Mouse (Mus musculus): ENCODE data around the gene Col5a2.

The Col5a2 gene

DNA sequence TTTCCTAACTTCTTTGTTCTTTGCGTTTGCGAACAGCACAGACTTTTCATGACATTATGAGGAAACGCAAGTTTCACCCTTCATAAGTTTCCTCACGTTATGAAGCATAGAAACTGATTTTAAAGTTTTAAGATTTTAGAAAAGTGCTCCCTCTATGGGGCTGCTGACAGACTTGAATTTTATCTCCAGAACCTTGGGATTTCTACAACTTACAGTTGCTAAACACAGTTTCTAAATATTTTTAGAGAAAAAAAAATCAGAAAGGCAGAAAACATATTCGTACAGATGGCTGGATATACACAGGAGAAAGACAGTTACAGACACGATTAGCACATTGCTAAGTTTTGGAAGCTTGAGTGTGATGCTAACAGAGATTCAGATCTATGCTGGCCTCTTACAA, 1.6 kb downstream of the Col5a2 start:
- Histone ChIP-seq H3K4me3 (replicated peaks; ENCODE audit: low read length) (no peak overlapping the region), H3K36me3 (ENCODE audit: insufficient read depth, low read length) (no peaks in the 10 kb centered on the region), H3K4me1 (replicated peaks; ENCODE audit: low read depth, low read length) (peaks cover 10% of the 10 kb centered on the region), H3K27me3 (ENCODE audit: insufficient read depth, low read length) (no peaks in the 10 kb centered on the region), H3K9me3 (ENCODE audit: low read length) (peaks cover 6% of the 10 kb centered on the region)
- no peak for TF ChIP-seq CTCF (conservative IDR thresholded peaks at IDR 0.05; ENCODE audit: low read length)
- TF ChIP-seq NANOG (IDR thresholded peaks at IDR 0.05; ENCODE audit: borderline replicate concordance, low read length) = no peak

GRCm38 (mm10) chr1:45500456-45500855, 2.6 kb downstream of the Col5a2 start:
- Histone ChIP-seq H3K4me3 (replicated peaks; ENCODE audit: low read length) (no peak overlapping the region), H3K36me3 (ENCODE audit: insufficient read depth, low read length) (no peaks in the 10 kb centered on the region), H3K27me3 (ENCODE audit: insufficient read depth, low read length) (no peaks in the 10 kb centered on the region), H3K9me3 (ENCODE audit: low read length) (peaks cover 6% of the 10 kb centered on the region), H3K4me1 (replicated peaks; ENCODE audit: low read depth, low read length) (peaks cover 10% of the 10 kb centered on the region)
- TF ChIP-seq CTCF (conservative IDR thresholded peaks at IDR 0.05; ENCODE audit: low read length) = no peak
- TF ChIP-seq NANOG (IDR thresholded peaks at IDR 0.05; ENCODE audit: borderline replicate concordance, low read length) = no peak
- TF ChIP-seq POU5F1 (IDR thresholded peaks at IDR 0.05; ENCODE audit: borderline replicate concordance, low read length) = no peak

GRCm38 (mm10) chr1:45495025-45495424, 8.1 kb downstream of the Col5a2 start:
- no peaks in the 10 kb centered on the region for H3K9me3 ChIP-seq (ENCODE audit: low read length)
- H3K4me1 ChIP-seq (replicated peaks; ENCODE audit: low read depth, low read length) = no peaks in the 10 kb centered on the region
- no peak overlapping the region for H3K4me3 ChIP-seq (replicated peaks; ENCODE audit: low read length)
- TF ChIP-seq POU5F1 (IDR thresholded peaks at IDR 0.05; ENCODE audit: borderline replicate concordance, low read length) (no peak), NANOG (IDR thresholded peaks at IDR 0.05; ENCODE audit: borderline replicate concordance, low read length) (no peak), CTCF (conservative IDR thresholded peaks at IDR 0.05; ENCODE audit: low read length) (no peak)
- H3K36me3 ChIP-seq (ENCODE audit: insufficient read depth, low read length) = no peaks in the 10 kb centered on the region
- no peaks in the 10 kb centered on the region for H3K27me3 ChIP-seq (ENCODE audit: insufficient read depth, low read length)

DNA sequence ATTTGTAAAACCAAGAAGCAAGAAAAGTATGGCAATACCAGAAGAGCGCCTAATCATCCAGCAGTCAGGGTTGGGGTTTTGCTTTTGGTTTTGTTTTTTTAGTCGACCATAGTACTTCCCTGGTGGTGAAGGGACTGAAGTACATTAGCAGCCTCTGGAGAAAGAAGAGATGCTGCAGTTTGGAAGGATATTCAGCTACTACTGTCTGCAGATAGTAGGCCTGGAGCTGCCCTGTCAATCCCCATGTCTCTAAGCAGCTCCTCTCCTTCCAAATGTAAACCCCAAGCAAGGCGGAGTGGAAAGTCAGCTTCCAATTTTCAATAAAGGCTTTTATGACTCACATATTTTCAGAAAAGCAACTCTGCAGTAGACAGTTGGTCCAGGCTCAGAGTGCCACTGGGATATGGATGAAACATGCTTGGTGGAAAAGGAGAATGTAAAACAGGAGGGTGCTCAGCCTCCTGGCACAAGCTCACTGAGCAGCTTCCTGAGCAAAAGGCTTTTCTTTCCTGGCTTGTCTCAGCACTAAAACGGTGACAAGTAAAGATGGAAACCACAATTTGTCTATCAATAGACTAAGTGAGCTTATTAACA, 10.9 kb downstream of the Col5a2 start:
- H3K9me3 ChIP-seq (ENCODE audit: low read length) = no peaks in the 10 kb centered on the region
- TF ChIP-seq NANOG (IDR thresholded peaks at IDR 0.05; ENCODE audit: borderline replicate concordance, low read length) = no peak
- TF ChIP-seq POU5F1 (IDR thresholded peaks at IDR 0.05; ENCODE audit: borderline replicate concordance, low read length) = no peak
- no peak for TF ChIP-seq CTCF (conservative IDR thresholded peaks at IDR 0.05; ENCODE audit: low read length)
- H3K4me1 ChIP-seq (replicated peaks; ENCODE audit: low read depth, low read length) = no peaks in the 10 kb centered on the region
- no peaks in the 10 kb centered on the region for H3K27me3 ChIP-seq (ENCODE audit: insufficient read depth, low read length)
- no peak overlapping the region for H3K4me3 ChIP-seq (replicated peaks; ENCODE audit: low read length)
- H3K36me3 ChIP-seq (ENCODE audit: insufficient read depth, low read length) = no peaks in the 10 kb centered on the region

DNA sequence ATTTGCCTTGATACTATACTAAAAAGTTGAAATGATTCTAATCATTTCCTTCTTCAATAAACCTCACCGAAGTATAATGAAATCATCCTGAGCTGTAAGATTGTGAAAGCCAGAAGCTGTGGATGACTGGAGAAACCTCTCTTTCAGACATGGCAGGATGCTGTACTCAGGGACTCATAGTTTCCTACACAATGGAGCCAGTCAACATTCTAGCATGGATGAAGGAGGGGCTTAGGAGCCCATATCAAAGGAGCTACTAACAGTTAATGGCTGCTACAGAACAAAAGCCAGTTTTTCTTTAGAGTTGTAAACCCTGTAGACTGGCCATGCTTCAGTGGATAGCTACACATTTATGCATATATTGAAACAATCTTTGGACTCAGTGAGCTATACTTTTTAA, 12.6 kb downstream of the Col5a2 start:
- TF ChIP-seq NANOG (IDR thresholded peaks at IDR 0.05; ENCODE audit: borderline replicate concordance, low read length) (no peak), CTCF (conservative IDR thresholded peaks at IDR 0.05; ENCODE audit: low read length) (no peak), POU5F1 (IDR thresholded peaks at IDR 0.05; ENCODE audit: borderline replicate concordance, low read length) (no peak)
- no peaks in the 10 kb centered on the region for H3K36me3 ChIP-seq (ENCODE audit: insufficient read depth, low read length)
- H3K9me3 ChIP-seq (ENCODE audit: low read length) = no peaks in the 10 kb centered on the region
- no peak overlapping the region for H3K4me3 ChIP-seq (replicated peaks; ENCODE audit: low read length)
- no peaks in the 10 kb centered on the region for H3K4me1 ChIP-seq (replicated peaks; ENCODE audit: low read depth, low read length)
- no peaks in the 10 kb centered on the region for H3K27me3 ChIP-seq (ENCODE audit: insufficient read depth, low read length)

GRCm38 (mm10) chr1:45488291-45488690, 14.8 kb downstream of the Col5a2 start:
- no peaks in the 10 kb centered on the region for H3K27me3 ChIP-seq (ENCODE audit: insufficient read depth, low read length)
- TF ChIP-seq CTCF (conservative IDR thresholded peaks at IDR 0.05; ENCODE audit: low read length) = no peak
- no peak for TF ChIP-seq POU5F1 (IDR thresholded peaks at IDR 0.05; ENCODE audit: borderline replicate concordance, low read length)
- TF ChIP-seq NANOG (IDR thresholded peaks at IDR 0.05; ENCODE audit: borderline replicate concordance, low read length) = no peak

DNA sequence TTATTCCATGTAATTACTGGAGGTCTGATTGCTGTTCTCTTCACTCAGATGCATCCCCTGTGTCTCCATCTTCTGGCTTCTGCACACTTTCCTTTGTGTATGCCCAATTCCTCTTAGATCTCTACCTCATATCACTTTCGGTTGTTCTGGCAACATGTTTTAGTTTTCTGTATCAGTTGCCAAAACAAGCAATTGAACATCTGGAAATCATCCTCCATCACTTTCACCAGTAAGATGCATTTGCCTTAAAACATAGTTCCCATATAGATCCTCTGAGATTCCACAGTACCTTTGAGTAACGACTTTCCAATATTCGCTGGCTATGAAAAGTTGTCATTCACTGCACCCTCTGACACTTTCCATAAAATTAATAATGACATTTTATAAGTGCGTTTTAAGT, 20.1 kb downstream of the Col5a2 start:
- no peak for TF ChIP-seq NANOG (IDR thresholded peaks at IDR 0.05; ENCODE audit: borderline replicate concordance, low read length)
- TF ChIP-seq CTCF (conservative IDR thresholded peaks at IDR 0.05; ENCODE audit: low read length) = no peak
- no peak for TF ChIP-seq POU5F1 (IDR thresholded peaks at IDR 0.05; ENCODE audit: borderline replicate concordance, low read length)
- H3K4me3 ChIP-seq (replicated peaks; ENCODE audit: low read length) = no peak overlapping the region
- H3K4me1 ChIP-seq (replicated peaks; ENCODE audit: low read depth, low read length) = no peaks in the 10 kb centered on the region
- no peaks in the 10 kb centered on the region for H3K9me3 ChIP-seq (ENCODE audit: low read length)
- no peaks in the 10 kb centered on the region for H3K36me3 ChIP-seq (ENCODE audit: insufficient read depth, low read length)
- no peaks in the 10 kb centered on the region for H3K27me3 ChIP-seq (ENCODE audit: insufficient read depth, low read length)

More at GRCm38 (mm10) chr1:45488291-45488690, 14.8 kb downstream of the Col5a2 start:
- H3K36me3 ChIP-seq (ENCODE audit: insufficient read depth, low read length) = no peaks in the 10 kb centered on the region
- H3K4me3 ChIP-seq (replicated peaks; ENCODE audit: low read length) = no peak overlapping the region
- no peaks in the 10 kb centered on the region for H3K4me1 ChIP-seq (replicated peaks; ENCODE audit: low read depth, low read length)
- H3K9me3 ChIP-seq (ENCODE audit: low read length) = no peaks in the 10 kb centered on the region

- H3K4me1 ChIP-seq (replicated peaks; ENCODE audit: low read depth, low read length) = no peaks in the 10 kb centered on the region
- no peak for TF ChIP-seq POU5F1 (IDR thresholded peaks at IDR 0.05; ENCODE audit: borderline replicate concordance, low read length)
- TF ChIP-seq NANOG (IDR thresholded peaks at IDR 0.05; ENCODE audit: borderline replicate concordance, low read length) = no peak
- no peak for TF ChIP-seq CTCF (conservative IDR thresholded peaks at IDR 0.05; ENCODE audit: low read length)
- no peaks in the 10 kb centered on the region for H3K27me3 ChIP-seq (ENCODE audit: insufficient read depth, low read length)
- no peaks in the 10 kb centered on the region for H3K9me3 ChIP-seq (ENCODE audit: low read length)
- H3K4me3 ChIP-seq (replicated peaks; ENCODE audit: low read length) = no peak overlapping the region
- no peaks in the 10 kb centered on the region for H3K36me3 ChIP-seq (ENCODE audit: insufficient read depth, low read length)
These were observed 21.2 kb downstream of the Col5a2 start for GRCm38 (mm10) chr1:45481876-45482275.

DNA sequence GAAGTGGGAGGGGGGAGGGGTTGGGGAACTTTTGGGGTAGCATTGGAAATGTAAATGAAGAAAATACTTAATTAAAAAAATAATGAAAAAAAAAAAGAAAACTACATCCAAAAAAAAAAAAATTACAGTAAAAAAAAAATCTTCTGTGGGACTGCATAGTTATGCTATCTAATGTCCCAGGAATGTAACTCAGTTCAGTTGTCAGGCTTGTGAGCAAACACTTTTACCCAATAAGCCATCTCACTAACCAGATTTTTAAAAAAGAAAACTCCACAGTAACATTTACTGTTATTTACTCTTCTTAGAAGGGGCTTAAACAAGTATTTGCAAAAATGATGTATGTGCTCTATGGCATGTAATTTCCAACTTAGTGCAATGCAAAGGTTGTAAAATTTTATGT, 24.0 kb downstream of the Col5a2 start:
- Histone ChIP-seq H3K9me3 (ENCODE audit: low read length) (no peaks in the 10 kb centered on the region), H3K4me1 (replicated peaks; ENCODE audit: low read depth, low read length) (no peaks in the 10 kb centered on the region), H3K4me3 (replicated peaks; ENCODE audit: low read length) (no peak overlapping the region), H3K36me3 (ENCODE audit: insufficient read depth, low read length) (no peaks in the 10 kb centered on the region), H3K27me3 (ENCODE audit: insufficient read depth, low read length) (no peaks in the 10 kb centered on the region)
- TF ChIP-seq POU5F1 (IDR thresholded peaks at IDR 0.05; ENCODE audit: borderline replicate concordance, low read length) (no peak), CTCF (conservative IDR thresholded peaks at IDR 0.05; ENCODE audit: low read length) (no peak), NANOG (IDR thresholded peaks at IDR 0.05; ENCODE audit: borderline replicate concordance, low read length) (no peak)

Data from E14TG2a.4 (cell line).